Mouse (Mus musculus) right cerebral cortex, adult 18-20 months (tissue): ENCODE results near the gene Cldn18.

Source experiments
- DNase-seq: peaks from one replicate; pipeline ENCODE4 v3.0.0; 2022; ENCODE audit warnings: mixed read lengths

Cldn18 gene

DNA sequence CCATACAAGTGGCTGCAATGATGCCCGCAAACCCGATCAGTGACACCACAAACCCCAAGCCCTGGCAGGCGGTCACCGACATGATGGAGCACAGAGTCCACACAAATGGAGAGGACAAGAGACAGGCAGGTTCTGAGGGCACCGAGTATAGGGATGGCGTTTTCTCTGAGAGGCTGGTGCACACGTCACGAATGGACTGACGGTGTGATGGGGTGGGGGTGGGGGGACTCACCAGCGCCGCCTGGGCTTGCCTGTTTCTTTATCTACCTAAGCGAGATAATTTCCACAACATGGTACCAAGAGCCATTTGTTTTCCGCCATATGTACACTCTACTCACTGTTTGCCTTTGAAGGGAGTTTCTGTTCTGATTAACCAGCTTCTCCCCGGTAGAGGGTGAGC lies at the start of gene Cldn18:
Gene Cldn18 (minus strand): TSS at position 134 of the 400 bp plus-strand sequence.
- DNase-seq, result no peak

- DNase-seq, result peak; percentile 29
Measured at GRCm38 (mm10) chr9:99763530-99763929, 46.5 kb upstream of the Cldn18 start.

GRCm38 (mm10) chr9:99750272-99750671 lies 33.2 kb upstream of the Cldn18 start:
- no peak for DNase-seq

- DNase-seq, result no peak
Measured at GRCm38 (mm10) chr9:99748279-99748678, 31.2 kb upstream of the Cldn18 start.

DNA sequence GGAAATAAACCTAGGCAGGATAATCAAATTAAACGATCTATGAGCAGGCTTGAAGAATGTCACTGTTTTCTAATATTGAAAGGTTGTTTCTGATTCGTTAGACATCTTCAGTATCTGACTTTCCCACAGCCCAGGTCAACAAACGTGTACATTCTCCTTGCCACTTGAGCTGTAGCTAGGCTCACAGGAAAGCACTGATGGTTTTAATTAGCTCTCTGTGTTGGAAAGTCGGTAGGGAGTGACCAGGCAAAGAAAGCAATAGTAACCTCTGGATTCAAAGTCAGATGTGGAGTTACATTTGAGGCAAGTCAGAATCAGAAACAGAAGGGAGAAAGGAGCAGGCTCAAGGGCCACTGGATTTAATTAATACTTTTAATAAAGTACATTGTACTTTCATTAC lies 30.7 kb upstream of the Cldn18 start:
- no peak for DNase-seq

- peak; percentile 33 for DNase-seq
Measured at GRCm38 (mm10) chr9:99744548-99744947, 27.5 kb upstream of the Cldn18 start.

GRCm38 (mm10) chr9:99729943-99730646 lies 13.0 kb upstream of the Cldn18 start:
- peak; percentile 76 for DNase-seq

- DNase-seq, result no peak
Measured at GRCm38 (mm10) chr9:99727819-99728218, 10.8 kb upstream of the Cldn18 start.

DNA sequence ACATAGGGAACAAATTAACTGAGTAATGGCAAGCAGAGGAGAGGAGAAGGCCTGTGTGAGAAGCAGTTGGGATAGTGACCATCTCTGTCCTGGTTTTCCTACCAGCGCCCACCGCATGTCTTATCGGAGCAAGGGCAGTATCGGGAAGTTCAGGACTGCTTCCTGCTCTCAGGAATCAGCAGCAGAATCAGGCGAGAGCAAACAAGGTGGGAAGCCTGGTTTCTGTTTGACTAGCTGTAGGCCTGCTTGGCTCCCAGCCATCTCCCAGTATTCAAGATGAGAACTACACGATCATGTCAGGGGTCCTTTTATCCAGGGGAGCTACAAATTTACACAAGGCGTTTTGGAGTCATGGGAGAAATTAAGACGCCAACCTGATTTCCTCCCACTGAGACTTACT lies 8.2 kb upstream of the Cldn18 start:
- DNase-seq, result no peak

DNA sequence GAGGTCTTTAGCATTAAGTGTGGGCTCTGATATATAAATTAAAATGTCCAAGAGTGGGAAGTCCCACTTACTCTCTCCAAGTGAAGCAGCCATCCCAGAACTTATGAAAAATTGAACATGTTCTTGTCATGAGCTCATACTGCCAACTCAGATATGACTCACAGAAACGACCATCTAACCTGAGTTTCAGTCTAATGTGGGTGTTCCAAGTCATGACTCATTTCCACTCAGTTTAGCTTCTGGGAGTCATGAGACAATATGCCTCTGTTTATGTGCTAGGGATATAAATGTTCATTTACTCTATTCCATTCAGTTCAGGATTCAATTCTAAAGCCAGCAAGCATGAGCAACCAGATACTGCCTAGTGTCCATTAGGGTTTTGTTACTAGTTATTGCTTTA lies 2.9 kb upstream of the Cldn18 start:
- peak; percentile 59 for DNase-seq

DNA sequence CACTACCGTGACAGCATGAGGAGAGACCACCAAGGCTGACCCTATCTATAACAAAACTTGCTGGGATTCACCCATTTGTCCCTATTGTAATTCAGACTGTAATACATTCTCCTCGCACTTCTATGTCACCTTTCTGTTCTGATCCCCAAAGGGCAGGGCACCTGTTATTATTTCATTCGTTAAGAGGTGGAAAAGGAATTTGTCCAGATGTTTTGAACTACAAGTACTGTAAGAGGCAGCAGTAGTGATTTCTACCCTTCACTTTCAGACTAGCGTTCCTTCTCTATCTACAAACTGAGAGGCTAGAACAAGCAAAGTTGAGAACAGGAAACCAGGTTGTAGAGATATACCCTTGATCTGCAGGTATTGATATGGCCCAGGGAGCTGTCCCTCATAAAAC lies 6.8 kb downstream of the Cldn18 start:
- no peak for DNase-seq

DNA sequence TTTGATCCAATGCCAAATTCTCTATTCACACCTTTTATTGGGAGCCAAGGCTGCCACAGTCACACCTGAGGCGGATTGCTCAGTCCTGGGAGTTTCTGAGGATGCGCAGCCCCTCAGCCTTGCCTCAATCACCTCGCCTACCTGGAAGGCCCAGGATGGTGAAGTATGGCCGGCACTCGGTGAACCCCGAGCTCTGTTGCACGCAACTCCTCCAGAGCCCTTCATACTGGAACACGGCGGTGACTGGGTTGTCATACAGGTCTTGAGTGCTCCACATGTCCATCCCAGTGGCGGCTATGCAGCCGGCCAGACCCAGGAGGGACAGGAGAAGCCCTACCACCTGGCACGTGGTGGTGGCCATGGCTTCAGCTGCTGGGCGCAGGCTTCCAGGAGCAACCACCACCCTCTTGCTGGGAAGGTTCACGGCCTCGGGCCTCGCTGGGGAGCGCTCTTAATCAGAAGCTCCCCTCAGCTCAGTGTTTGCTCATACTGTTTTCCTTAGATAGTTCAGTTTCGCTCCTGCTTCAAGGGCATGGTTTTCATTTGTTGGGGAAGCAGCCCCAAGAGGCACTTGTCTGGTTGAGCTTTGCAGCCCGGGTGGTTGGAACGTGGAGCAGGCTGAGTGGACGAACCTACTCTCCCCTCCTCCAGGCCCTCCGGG lies 7.3 kb downstream of the Cldn18 start:
- DNase-seq, result no peak

DNA sequence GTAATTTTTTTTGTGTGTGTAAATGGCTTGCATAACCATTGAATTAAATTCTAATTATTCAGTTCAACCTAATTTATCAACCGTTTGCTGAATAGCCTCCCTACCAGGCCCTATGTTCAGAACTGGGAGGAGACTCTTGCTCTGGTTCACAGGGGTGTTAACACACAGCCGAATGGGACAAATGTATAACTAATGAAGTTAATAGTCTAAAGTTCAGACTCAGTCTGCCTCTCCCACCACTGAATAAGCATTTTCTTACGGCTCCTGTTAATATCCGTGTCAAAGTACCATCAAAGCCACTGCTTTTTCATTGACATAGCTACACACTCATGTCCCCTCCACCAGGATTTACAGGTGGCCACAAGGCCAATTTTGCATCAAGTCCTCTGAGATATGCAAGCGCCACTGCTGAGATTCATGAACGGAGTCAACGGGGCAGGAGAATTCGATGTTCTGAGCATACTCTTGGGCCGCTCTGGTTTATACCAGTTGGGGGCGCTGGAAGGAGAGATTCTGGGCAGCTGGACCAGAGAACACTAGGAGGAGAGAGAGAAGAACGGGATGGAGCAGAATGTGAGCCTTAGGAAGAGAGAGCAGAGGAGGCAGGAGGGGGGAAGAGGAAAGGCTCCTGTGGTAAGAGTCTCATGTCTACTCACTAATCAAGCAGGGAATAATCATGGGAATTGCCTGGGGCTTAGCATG lies 9.5 kb downstream of the Cldn18 start:
- DNase-seq, result no peak

DNA sequence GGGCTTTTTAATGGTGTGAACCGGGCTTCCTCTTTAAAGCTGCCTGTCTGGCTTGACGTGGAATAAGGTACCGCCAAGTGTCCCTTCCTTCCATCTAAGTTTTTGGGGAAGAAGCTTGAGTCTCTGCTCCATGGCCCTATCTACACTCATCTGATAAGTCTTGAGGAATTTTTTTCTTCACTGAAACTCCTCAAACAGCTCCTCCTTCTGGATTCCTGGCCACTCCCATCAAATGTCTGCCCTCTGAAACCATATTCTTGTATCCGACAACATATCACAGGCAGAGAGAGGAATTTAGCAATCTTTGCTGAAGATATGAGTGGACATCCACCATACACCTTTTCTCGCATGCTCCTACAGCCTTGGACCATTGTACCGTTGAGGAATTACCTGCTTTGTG lies 10.8 kb downstream of the Cldn18 start:
- no peak for DNase-seq

GRCm38 (mm10) chr9:99703711-99704110 lies 13.4 kb downstream of the Cldn18 start:
- DNase-seq, result no peak

- no peak for DNase-seq
Measured at GRCm38 (mm10) chr9:99702215-99702614, 14.9 kb downstream of the Cldn18 start.

DNA sequence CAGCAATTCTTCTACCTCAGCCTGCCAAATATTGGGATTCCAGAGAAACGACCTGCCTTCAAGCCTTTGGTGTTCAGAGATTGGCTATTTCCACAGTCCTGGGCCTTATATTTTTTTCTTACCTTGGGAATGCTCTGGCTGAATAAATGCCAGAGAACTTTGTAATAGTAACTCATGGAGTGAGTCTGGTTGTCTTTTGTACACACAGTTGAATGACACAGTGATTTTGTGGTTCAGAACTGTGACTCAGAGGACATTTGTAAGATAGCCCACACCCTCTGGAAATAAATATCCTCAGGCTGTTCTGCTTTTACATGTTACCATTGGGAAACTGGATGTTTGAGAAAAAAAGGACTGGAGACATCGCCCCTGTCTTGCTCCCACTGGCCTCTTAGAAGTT lies 15.9 kb downstream of the Cldn18 start:
- DNase-seq, result no peak

DNA sequence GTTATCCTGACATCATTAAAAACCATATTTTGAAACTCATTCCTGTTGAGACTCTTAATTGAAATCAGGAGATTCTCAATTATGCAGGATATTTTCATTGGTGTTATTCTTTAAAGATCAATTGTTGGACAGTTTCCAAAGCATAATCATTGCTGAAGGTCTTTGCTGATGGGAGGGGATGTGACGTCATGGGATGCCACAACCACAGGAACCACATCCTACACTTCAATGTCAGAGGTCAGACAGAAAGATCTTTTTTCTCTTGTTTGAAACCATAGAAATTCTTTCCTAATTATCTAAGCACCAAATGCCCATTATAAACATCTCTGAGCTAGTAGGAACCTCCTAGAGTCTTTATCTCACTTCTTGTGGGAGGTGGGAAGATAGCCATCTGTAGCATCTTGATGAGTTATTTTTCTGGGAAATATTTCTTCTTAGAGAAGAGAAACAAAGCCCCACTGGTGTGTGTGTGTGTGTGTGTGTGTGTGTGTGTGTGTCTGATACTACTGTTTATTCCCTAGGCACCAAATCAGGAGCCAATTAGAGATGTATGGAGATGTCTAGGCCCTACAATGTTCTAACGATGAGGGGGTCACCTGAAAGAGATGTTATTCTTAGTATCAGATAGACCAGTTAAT lies 17.2 kb downstream of the Cldn18 start:
- no peak for DNase-seq

DNA sequence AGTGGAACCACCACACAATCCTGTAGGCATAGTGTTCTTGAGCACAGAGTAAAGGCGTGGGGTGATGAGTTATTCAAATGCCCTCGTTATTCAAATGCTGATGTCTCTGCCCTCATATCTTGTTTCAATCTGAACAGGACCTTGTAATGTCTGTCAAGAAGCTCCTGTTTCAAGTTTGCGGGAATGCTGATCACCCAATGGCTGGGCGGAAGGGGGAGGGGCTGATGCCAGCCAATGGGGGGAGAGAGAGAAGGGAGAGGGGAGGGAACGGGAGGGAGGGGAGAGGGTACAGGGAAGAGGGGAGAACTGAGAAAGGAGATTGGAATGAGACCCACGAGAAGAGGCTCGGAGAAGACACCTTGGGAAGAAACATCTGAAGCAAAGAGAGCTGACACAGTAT lies 22.1 kb downstream of the Cldn18 start:
- no peak for DNase-seq

GRCm38 (mm10) chr9:99690386-99690785 lies 26.7 kb downstream of the Cldn18 start:
- no peak for DNase-seq

DNA sequence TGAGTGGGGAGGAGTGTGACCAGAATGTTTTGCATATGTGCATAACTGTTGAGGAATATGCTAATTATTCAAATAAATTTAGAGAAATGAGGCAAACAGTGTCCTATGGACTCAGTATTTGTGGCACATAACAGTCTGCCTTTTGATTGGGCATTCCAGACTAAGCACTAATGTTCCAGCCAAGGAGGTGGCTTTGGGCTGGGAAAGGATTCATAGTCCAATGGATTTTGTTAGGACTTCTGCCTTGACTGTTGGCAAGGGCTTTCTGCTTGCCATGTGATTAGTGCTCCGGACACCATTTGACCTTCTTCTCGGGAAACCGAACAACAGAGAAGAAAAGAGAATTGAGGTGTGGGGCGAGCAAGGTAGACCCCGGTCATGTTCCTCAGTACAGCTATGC lies 27.3 kb downstream of the Cldn18 start:
- no peak for DNase-seq

GRCm38 (mm10) chr9:99685536-99686231 lies 31.4 kb downstream of the Cldn18 start:
- no peak for DNase-seq

DNA sequence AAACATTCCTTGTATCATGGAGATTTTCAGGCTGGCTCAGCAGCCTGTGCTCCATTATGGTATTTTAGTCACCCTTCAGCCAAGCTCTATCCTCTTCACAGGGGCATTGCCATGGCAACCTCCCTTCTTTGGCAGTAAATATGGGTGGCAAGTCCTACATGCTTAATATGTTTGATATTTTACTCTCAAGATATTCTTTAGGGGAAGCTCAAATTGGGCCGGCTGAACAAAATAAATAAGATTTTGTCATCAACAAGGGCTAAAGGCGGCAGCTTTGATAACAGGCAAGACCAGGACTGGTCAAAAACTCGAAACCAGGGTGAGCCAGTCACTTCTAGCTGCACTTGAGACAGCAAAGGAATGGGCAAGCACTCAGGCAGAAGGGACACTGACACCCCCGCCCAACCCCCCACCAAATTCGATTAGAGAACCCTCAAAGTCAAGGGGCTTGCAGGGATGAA lies 32.0 kb downstream of the Cldn18 start:
- DNase-seq, result no peak
